Mouse (Mus musculus) 416B (cell line): ENCODE results near the gene Aifm1.
A peak's percentile ranks its signal among the peaks of the same experiment; 100 is the strongest.

Experiments used
- DNase-seq: peaks from one replicate; pipeline ENCODE4 v3.0.0; 2011; ENCODE audit warnings: low read depth

Gene Aifm1

GRCm38 (mm10) chrX:48456956-48457355 is 56.4 kb downstream of the Aifm1 start:
- DNase-seq = no peak

- DNase-seq = peak; percentile 52
Observed at GRCm38 (mm10) chrX:48455018-48455417, 58.3 kb downstream of the Aifm1 start.

- DNase-seq = no peak
Observed at GRCm38 (mm10) chrX:48454495-48454878, 58.9 kb downstream of the Aifm1 start.

- peak; percentile 88 for DNase-seq
Observed at GRCm38 (mm10) chrX:48453736-48454494, 59.4 kb downstream of the Aifm1 start.

GRCm38 (mm10) chrX:48452931-48453673 is 60.3 kb downstream of the Aifm1 start:
- DNase-seq = no peak

- DNase-seq = peak; percentile 71
Observed at GRCm38 (mm10) chrX:48452231-48452890, 61.0 kb downstream of the Aifm1 start.

- no peak for DNase-seq
Observed at GRCm38 (mm10) chrX:48449646-48450045, 63.7 kb downstream of the Aifm1 start.

GRCm38 (mm10) chrX:48444677-48445076 is 68.7 kb downstream of the Aifm1 start:
- DNase-seq = no peak

- DNase-seq = no peak
Observed at GRCm38 (mm10) chrX:48441954-48442353, 71.4 kb downstream of the Aifm1 start.

- DNase-seq = no peak
Observed at GRCm38 (mm10) chrX:48441548-48441947, 71.8 kb downstream of the Aifm1 start.

GRCm38 (mm10) chrX:48439036-48439435 is 74.3 kb downstream of the Aifm1 start:
- DNase-seq = peak; percentile 88

GRCm38 (mm10) chrX:48436082-48436481 is 77.3 kb downstream of the Aifm1 start:
- peak; percentile 24 for DNase-seq

GRCm38 (mm10) chrX:48435477-48435900 is 77.9 kb downstream of the Aifm1 start:
- DNase-seq = peak; percentile 70

- no peak for DNase-seq
Observed at GRCm38 (mm10) chrX:48434251-48434650, 79.1 kb downstream of the Aifm1 start.

- DNase-seq = peak; percentile 84
Observed at GRCm38 (mm10) chrX:48433527-48433899, 79.8 kb downstream of the Aifm1 start.

- DNase-seq = no peak
Observed at GRCm38 (mm10) chrX:48432599-48433526, 80.5 kb downstream of the Aifm1 start.

- DNase-seq = peak; percentile 89
Observed at GRCm38 (mm10) chrX:48429538-48429937, 83.8 kb downstream of the Aifm1 start.

- peak; percentile 70 for DNase-seq
Observed at GRCm38 (mm10) chrX:48429100-48429499, 84.3 kb downstream of the Aifm1 start.

- DNase-seq = peak; percentile 60
Observed at GRCm38 (mm10) chrX:48428642-48429041, 84.7 kb downstream of the Aifm1 start.

- no peak for DNase-seq
Observed at GRCm38 (mm10) chrX:48428241-48428640, 85.1 kb downstream of the Aifm1 start.

- peak; percentile 84 for DNase-seq
Observed at GRCm38 (mm10) chrX:48425280-48425679, 88.1 kb downstream of the Aifm1 start.
